Mouse (Mus musculus) retina, postnatal 7 days (tissue): ENCODE results near the gene Serping1.
"Not testable (repeated sequence)": the region's sequence is repeated elsewhere in the genome, so short reads cannot be mapped to it uniquely, and the experiment has no call there.

Experiments
- DNase-seq: peaks from one replicate; pipeline ENCODE4 v3.0.0-alpha.2; 2012; ENCODE audit warnings: low read depth, low spot score

Gene Serping1

DNA sequence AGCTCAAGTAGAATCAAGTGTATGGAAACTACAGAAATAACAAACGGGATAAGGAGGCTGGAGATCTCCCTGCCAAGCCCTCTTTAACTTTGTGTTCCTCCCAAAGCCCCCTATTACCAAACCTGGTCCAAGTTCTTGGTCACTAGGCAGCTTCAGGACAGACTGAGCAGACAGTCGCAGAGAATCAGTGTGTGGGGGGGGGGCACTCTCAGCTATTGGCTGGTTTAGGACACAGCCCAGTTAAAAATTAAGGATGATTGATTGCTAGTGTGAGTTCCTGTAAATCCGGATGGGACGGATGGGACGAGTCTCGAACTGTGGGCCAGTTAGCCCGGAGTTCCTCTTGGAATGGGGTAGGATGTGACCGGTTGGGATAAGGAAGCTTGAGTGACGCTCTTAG is at the start of gene Serping1:
Gene Serping1 (minus strand): TSS at position 204 of the 400 bp plus-strand sequence.
- no peak for DNase-seq

DNA sequence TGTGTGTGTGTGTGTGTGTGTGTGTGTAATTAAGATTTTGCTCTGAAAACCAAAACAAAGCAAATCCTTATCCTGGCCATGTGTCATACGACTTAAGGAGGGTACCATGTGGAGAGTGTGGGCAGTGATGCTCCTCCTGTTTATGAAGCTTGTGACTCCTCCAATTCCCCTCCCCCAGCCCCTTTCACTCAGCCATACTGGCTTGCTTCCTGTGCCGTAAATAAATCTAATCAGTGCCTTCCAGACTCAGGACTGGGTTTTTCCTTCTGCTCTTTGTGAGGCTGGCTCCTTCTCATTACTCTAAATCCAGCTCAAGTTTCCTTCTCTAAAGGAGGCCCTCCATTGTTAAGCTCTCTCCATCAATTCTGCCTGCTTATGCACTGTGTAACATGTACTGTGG is 48.0 kb upstream of the Serping1 start:
- DNase-seq = no peak

DNA sequence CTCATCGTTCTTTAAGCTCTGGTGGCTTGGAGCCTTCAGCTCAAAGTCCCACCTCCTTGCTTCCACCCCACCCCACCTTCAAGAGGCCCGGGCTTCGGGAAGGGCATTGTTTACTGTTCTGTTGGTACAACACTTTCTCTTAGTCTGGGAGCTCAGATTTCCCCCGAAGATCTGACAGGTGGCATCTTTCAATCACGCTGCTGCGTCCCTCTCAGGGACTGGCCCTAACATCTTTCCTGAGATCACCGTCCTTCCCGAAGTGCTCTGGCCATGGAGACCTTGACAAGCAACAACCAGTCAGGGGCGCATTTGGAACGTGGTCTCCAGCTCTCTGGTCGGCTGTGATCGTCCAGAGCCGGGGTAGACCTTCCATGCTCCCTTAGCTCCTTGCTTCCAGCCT is 47.3 kb upstream of the Serping1 start, which contains the start of gene Smtnl1:
Gene Smtnl1 (minus strand): TSS at position 101 of the 400 bp plus-strand sequence.
- DNase-seq = no peak

DNA sequence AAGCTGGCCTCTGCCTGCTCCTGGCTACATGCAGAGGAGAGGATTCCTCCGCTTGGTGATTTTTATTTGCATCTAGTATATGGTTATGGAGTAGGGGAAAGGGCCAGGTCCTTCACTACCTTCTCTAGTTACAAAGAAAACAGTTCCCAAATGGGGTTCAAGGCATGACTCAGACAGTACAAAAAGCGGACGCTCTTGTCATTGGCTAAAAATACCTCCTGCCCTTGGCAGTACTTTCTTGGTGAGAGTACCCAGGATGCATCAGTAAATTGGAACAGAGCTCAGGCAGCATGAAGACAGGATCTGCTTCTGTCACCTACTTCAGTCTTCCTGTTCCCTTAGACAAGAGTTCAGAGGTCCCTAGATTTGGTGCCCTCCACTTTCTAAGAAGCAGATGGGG is 44.6 kb upstream of the Serping1 start:
- DNase-seq = no peak

DNA sequence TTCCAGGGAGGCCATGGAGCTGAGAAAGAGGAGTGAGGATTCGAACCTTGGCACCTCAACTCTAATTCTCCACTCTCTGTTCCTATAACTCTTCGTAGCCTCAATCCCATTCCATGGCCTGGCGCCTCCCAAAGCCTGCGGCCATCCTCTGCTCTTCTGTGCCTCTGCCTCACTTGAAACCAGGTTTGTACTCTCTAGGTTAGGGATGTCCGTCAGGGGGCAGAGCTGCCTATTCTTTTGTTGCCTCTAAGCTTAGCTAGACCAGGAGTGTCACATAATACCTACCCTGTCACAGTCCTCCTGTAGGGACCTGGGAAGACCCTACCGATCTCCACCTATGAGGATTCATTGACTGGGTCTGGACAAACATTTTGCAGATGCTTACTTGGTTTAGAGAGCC is 37.4 kb upstream of the Serping1 start:
- DNase-seq = no peak

DNA sequence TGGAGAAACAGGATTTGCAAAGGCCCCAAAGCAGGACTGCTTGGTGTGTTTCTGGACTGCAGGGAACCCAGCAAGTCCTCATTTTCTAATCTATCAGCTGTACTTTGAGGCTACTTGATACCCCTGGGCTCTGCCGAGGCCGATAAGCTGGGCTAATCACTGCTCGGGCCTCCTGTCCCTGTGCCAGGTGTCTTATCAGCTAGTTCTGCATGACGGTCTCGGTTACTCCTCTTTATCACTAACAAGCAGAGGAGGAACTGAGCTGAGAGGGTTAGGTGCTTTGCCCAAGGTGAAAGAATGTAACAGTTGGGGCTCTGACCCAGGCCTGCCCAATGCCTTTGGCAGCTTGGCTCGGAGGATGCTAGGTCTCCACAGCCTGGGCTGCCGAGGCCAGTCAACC is 36.6 kb upstream of the Serping1 start:
- DNase-seq = no peak

DNA sequence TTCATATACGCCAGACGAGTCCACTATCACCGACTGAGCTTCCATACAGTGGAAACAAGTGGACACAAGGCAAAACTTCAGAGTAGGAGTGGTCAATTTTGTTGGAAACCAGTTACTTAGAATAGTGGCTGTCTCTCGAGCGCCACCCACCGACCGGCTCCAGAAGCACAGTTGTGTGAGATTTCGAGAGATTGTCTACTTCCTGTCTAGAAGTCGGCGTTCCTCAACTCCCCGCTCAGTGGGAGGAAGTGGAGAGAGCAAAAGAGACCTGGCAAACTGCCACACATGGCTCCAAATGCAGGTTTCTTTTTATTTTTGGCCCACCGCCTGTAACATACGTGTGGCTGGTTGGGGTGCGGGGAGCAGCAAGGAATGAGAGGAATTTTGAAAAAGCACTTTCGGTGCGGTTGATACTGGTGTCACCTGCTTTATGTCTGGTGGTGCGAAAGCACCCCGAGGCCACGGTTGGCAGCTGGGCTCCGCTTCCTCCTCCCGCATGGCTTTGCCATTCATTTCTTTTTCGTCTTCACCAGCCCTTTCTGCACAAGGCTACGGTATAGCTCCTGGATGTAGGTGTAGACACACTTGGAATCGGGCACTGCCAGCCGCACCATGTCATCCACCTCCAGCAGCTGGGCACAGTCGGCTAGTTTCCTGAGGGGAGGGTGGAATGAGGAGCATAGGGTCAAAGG is 35.8 kb upstream of the Serping1 start:
- peak; percentile 46 for DNase-seq

DNA sequence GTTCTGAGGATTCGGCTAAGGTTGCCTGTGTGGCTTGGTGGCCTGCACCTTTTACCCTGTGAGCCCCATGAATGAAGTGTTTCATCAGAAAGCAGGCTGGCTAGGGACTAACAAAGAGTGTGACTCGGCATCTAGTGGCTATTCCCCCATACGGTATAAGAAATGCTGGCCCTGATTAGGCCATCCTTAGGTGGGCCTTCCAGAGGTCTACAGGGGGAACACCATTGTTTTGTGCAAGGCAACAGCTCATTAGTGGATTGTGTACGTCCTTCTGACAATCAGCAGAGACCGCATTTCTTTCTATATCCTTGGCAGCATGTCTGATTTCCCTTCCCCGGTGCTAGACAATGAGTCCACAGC is 35.3 kb upstream of the Serping1 start:
- DNase-seq = no peak

DNA sequence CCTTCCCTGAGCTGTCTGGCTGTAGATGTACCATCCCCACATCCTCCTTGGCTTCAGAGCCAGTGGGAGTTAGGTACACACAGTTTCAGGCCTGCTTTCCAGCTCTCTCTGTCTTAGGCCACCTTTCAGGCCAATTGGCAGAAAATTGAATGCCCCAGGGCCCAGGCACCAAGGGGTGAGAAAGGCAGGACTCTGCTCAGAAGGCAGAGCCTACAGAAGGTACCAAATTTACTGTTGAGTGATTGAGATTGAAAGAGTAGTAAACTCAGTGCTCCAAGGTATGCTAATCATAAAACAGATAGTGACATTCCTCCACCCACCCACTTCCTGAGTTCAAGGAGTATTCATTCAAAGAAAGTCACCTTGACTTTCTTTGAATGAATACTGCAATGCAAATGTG is 34.1 kb upstream of the Serping1 start:
- DNase-seq = no peak

DNA sequence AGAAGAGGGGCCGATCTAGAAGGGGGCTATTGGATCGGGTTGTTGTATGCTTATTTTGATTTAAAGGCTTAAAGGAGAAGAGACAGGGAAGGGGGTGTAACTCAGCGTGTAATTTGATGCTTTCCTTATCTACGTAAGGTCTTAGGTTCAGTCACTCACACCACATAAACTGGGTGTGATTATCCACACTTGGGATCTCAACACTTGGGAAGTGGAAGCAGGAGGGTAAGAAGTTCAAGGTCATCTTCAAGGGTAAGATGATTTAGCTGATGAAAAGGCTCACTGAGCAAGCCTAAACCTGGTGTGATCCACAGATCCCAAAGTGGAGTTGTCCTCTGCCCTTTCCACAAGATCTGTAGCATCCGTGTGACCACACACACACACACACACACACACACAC is 31.3 kb upstream of the Serping1 start:
- DNase-seq = no peak

DNA sequence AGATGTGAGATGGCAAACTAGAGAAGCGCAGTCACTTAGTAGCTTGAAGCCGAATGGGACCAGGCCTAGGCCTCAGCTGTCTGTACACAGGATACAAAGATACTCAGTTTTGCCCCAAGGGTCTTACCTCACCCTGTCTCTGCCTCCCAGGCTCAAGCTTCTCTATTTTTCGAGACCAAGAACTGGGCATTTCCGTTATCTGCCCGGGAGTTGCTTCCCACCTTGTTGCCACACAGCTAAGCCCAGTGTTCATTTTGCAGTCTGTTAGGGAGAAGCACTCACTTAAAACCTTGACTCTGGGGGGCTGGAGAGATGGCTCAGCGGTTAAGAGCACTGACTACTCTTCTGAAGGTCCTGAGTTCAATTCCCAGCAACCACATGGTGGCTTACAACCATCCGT is 28.7 kb upstream of the Serping1 start:
- DNase-seq = no peak

DNA sequence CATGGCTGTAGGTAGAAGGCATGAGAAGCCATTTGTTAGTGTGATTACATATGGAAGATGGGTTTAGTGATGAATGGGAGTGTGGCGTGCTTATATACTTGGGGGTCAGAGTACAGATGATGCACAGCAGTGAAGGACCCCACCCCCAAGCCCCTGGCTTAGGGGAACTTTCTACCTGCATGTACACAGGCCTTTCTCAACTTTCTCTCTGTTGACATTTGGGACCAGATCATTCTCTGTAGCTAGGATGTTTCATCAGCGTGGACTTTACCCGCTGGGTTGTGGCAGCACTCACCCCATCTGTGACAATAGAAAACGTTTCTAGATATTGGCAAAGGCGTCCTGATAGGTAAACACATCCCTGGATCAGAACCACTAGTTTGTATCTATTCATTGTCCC is 26.0 kb upstream of the Serping1 start:
- DNase-seq = not testable (repeated sequence)

DNA sequence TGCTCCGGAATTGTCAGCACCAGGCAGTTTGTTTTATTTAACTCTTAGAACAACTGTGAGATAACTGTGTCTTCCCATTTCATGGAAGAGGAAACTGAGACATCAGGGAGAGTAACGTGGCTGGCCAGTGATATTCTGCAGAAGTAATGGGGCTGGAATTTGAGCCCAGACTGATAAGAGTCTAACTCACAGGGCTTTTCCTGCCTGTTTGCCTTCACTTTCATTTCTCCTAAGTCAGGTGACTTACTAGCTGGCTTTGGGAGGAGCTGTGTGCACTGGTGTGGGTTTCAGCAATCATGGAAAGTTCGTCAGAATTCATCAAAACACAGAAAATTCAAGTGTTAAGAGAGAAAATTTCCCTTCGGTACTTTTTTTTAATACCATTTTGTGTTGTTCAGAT is 25.1 kb upstream of the Serping1 start:
- DNase-seq = no peak

DNA sequence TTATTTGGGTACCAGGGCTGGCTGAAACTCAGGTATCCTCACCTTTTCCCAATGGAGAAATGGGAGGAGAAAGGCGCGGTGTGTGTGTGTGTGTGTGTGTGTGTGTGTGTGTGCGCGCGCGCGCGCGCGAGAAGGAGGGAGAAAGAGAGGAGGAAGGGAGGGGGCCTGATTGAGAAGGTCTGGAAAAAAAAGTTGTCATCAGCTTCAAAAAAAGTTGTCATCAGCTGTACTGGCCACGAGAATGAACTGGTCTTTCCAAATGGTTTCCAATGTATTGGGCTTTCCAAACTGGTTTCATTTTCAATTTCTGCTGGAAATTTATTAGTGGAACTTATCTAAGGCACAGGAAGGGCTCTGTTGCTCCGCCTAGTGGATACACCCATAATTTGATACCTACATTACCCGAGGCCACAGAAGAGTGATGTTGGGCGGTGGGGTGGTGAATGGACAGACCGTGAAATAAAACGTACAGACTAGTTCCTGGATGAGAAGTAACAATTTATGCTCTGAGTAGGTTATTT is 23.9 kb upstream of the Serping1 start:
- DNase-seq = no peak

DNA sequence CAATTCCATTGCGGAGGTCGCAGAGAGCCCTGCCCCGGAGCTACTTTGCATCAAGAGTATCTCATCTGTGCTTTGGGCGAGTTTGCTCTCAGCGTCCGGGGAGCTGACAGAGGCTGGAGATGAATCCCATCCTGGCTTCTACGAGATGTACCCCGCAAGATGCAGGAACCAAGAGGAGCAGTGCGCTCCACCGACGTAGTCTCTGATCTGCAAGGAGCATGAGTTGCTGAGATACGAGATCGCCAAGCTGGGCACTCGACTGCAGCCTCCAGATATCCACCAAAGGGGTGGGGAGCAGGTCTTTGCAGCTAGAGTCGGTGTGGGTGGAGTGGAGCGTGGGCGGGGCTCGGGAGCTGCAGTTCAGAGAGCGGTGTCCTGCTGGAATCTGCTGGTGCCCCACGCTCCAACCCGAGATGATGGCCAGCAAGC is 23.3 kb upstream of the Serping1 start, which contains the start of gene Ube2l6:
Gene Ube2l6 (plus strand): TSS at position 336 of the 429 bp plus-strand sequence.
- DNase-seq = no peak

DNA sequence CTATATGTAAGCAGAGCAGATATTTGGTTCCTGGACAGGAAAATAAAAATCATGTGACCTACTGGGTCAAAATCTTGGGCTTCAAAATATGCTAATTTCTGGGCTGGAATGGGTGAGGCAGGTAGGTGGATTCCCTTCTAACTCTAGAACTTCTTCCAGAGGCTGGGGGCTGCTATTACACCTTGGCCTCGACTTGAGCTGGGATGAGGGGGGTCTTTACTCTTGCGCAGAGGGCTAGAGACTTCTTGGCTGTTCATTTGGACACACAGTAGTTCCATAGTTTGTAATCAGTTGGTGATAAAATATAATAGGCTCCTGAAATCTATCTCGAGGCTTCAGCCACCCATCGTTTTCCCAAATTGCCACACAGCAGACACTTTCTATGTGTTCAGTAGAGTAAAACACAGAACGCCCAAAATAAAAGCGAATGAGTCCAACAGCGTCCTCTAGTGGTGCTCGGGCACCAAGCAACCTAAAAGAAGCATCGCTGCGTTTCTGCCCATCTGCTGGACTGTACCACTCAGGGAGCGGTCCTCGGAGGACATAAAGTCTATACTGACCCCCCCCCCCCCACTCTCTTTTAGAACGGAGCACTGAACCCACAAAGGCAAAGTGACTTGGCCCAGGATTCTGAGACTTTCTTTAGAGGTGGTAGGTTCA is 22.7 kb upstream of the Serping1 start:
- DNase-seq = peak; percentile 50

DNA sequence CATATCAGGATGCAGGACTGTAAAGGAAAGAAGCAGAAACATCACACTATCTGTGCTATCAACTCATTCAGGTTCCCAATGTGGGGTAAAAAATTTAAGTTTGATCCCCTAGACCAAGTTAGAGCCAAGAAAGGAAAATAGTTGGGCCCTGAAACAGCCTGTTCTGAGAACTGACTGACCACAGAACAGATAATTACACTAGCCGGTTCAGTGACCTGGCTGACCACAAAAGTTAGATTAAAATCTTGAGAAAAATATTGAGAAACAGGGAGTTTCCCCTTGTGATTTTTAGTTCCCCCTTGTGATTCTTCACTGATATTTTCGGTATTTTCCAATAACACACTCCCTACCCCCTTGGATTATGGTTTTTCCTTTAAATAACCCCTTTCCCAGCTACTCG is 18.6 kb upstream of the Serping1 start:
- no peak for DNase-seq

DNA sequence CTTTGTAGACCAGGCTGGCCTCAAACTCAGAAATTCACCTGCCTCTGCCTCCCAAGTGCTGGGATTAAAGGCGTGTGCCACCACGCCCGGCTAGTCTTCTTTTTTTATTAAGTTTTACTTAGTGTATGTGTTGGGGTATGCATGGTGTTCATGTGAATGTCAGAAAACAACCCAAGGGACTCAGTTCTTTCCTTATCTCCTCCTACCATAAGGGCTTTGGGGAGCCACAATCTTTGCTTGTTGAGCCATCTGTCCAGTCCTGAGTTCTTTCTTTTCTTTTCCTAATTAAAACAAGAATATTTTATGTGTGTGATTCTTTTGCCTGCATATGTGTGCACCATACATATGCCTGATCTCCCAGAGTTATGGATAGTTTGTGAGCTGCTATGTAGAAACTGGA is 17.9 kb upstream of the Serping1 start:
- DNase-seq = no peak

DNA sequence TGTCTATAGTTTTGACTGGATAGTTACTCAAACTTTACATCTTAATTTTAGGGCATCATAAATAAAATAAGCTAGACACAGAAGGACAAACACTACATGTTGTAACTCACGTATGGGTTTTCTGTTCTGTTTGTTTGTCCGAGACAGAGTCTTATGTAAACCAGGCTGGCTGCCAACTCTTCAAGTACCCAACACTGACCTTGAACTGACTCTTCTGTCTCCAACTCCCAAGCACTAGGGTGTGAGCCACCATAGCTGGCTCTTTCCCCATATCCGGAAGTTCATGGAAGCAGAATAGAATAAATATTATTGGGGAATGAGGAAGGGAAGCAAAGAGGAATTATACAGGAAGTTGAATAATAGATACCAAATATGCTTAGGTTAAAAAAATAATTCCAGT is 17.3 kb upstream of the Serping1 start:
- no peak for DNase-seq

DNA sequence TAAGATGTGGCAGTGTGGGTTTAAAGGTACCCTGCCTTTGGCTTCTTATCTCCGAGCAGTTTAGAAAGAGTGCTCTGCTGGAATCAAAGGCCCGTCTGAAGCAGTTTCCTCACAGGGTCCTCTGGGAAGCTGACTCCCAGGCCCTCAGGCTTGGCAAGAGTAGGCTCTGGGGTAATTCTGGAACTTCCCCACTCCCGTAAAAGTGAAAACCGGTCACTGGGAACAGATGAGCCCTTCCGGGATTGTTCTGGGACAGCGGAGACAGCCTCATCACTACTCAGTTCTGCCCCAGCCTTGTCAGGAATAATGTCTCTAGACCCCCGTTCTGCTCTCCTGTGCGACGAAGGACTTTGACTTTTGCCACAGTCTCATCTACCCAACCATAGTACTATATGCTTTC is 15.2 kb upstream of the Serping1 start:
- no peak for DNase-seq

DNA sequence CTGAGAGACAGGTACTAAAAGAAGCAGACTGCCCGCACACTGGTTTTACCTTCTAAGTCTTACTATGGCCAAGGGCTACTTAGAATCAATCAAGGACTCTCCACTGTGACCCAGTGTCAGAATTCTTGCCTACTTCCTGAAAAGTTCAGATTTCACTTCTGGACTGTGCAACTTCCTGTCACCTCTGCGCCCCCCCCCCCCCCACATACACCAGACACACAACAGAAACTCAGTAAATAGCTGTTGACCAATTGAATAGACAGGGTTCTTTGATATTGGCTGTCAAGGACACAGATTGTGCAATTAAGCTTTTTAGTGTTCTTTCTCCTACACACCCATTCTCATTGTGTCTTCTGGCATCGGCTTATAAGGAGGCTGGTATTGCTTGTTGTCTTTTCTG is 13.1 kb upstream of the Serping1 start:
- no peak for DNase-seq

DNA sequence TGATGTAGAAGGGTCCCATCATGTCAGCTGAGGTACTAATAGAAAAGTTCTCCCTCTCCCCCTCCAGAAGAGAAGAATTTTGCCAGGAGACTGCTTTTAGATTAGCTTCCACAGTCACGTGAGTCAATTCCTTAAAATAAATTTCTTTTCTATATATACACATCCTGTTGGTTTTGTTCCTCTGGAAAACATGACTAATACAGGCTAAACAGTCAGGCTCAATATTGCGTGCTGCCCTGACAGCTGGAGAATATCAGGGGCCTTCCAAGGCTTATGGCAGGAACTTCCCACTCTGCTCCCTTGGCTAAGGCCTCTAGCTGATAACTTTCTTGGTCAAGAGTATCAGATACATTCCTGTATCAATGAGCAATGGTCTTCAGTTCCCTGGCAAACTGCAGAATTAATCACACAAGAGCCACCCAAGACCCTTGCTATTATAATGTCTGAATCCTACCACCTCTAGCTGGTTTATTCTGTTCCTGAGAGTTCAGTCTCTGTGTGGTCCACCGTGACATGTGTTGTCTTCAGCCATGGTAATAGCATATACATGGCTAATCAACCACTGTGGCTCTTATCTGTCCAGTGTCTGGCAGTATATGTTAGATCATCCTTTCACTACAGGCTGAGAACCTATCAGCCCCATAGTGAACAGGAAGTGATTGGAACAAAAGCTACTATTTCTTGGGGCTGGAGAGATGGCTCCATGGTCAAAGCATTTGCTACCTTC is 8.8 kb upstream of the Serping1 start:
- no peak for DNase-seq

DNA sequence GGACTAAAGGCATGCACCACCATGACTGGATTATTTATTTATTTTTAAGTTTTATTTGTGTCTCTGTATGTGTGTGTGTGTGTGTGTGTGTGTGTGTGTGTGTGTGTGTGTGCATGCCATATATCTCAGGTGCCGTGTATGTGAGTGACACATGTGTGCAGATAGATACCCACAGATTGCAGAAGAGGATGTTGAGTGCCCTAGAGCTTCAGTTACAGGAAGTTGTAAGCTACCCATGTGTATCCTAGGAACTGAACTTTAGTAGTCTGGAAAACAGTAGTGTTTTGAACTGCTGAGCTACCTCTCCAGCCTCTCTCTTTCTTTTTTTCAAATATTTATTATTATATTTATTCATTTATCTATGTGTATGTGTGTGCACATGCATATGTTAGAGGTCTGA is 8.1 kb upstream of the Serping1 start:
- DNase-seq = no peak
